In genomic region chr6:81697284-81697683, GRCm38 (mm10) we compare ENCODE assay signal across 23 mouse cellular contexts.
"Had no signal": no experiment of that assay in that cellular context is flagged by ENCODE, and none has a peak within 500 bp of the region (broad histone marks: within the 10 kb centered on the region; RNA-seq: fewer than 3 reads in every experiment).

No protein-coding gene starts in this region.

- H3K27me3 ChIP-seq: heart, embryonic 13.5 days; heart, embryonic 15.5 days; hindbrain, embryonic 13.5 days; hindbrain, embryonic 15.5 days; kidney, embryonic 15.5 days; limb, embryonic 12.5 days; liver, embryonic 13.5 days; liver, embryonic 15.5 days had no signal

- H3K4me1 ChIP-seq: heart, embryonic 15.5 days; hindbrain, embryonic 13.5 days; hindbrain, embryonic 15.5 days; kidney, embryonic 15.5 days; limb, embryonic 10.5 days; limb, embryonic 12.5 days; liver, embryonic 13.5 days; liver, embryonic 15.5 days had no signal

- H3K9ac ChIP-seq: forebrain, postnatal 0 days; heart, embryonic 13.5 days; heart, embryonic 15.5 days; hindbrain, embryonic 13.5 days; hindbrain, embryonic 15.5 days; kidney, embryonic 15.5 days; limb, embryonic 12.5 days; liver, embryonic 13.5 days; liver, embryonic 15.5 days had no signal

- H3K36me3 ChIP-seq: heart, embryonic 13.5 days; heart, embryonic 15.5 days; hindbrain, embryonic 13.5 days; hindbrain, embryonic 15.5 days; kidney, embryonic 15.5 days; limb, embryonic 10.5 days; limb, embryonic 12.5 days; liver, embryonic 13.5 days; liver, embryonic 15.5 days had no signal

- DNase-seq: forebrain, postnatal 0 days; gastrocnemius, postnatal 14 days; gastrocnemius, postnatal 36 days; heart, adult 18-20 months; heart, postnatal 14 days; heart, postnatal 36 days; kidney, adult 11 months; kidney, adult 2 months; kidney, adult 9 months; kidney, postnatal 10 days; kidney, postnatal 25 days; layer of hippocampus, adult 9-11 months; liver; liver, embryonic 13.5 days had no signal

- H3K4me3 ChIP-seq: heart, embryonic 13.5 days; heart, embryonic 15.5 days; hindbrain, embryonic 13.5 days; hindbrain, embryonic 15.5 days; kidney, embryonic 15.5 days; limb, embryonic 10.5 days; limb, embryonic 12.5 days; liver, embryonic 13.5 days; liver, embryonic 15.5 days had no signal

- H3K27ac ChIP-seq: heart, embryonic 13.5 days; heart, embryonic 15.5 days; hindbrain, embryonic 13.5 days; hindbrain, embryonic 15.5 days; hindbrain, postnatal 0 days; limb, embryonic 10.5 days; limb, embryonic 12.5 days; liver, embryonic 13.5 days; liver, embryonic 15.5 days had no signal
